Mouse (Mus musculus): Measurements from ENCODE around the gene Hnrnpa0.

The Hnrnpa0 gene

GRCm38 (mm10) chr13:58127766-58128361 is 492 bp downstream of the Hnrnpa0 start:
- in situ Hi-C loops (cut with MboI, MseI): no loop called here

- in situ Hi-C loops (cut with MboI, MseI): no loop called here
Observed at GRCm38 (mm10) chr13:58126862-58127765, 1.2 kb downstream of the Hnrnpa0 start.

- in situ Hi-C loops (cut with MboI, MseI): no loop called here
Observed at GRCm38 (mm10) chr13:58126126-58126525, 2.2 kb downstream of the Hnrnpa0 start.

GRCm38 (mm10) chr13:58124989-58125388 is 3.4 kb downstream of the Hnrnpa0 start:
- in situ Hi-C loops (cut with MboI, MseI): no loop called here

GRCm38 (mm10) chr13:58124278-58124677 is 4.1 kb downstream of the Hnrnpa0 start:
- in situ Hi-C loops (cut with MboI, MseI): no loop called here

- in situ Hi-C loops (cut with MboI, MseI): no loop called here
Observed at GRCm38 (mm10) chr13:58123381-58123780, 5.0 kb downstream of the Hnrnpa0 start.

GRCm38 (mm10) chr13:58122786-58123297 is 5.5 kb downstream of the Hnrnpa0 start:
- in situ Hi-C loops (cut with MboI, MseI): no loop called here

GRCm38 (mm10) chr13:58117318-58118017 is 10.9 kb downstream of the Hnrnpa0 start:
- in situ Hi-C loops (cut with MboI, MseI): no loop called here

- in situ Hi-C loops (cut with MboI, MseI): no loop called here
Observed at GRCm38 (mm10) chr13:58116801-58117200, 11.6 kb downstream of the Hnrnpa0 start.

- in situ Hi-C loops (cut with MboI, MseI): no loop called here
Observed at GRCm38 (mm10) chr13:58115227-58115626, 13.1 kb downstream of the Hnrnpa0 start.

GRCm38 (mm10) chr13:58113061-58113900 is 15.1 kb downstream of the Hnrnpa0 start, which contains the start of gene Klhl3:
TSS of gene Klhl3 (minus strand) at chr13:58113592.
- in situ Hi-C loops (cut with MboI, MseI): loop anchor here in 1 of 2 experiments (5.0 kb wide), 1 partner anchor 1636 kb away; no protein-coding TSS in a partner anchor

GRCm38 (mm10) chr13:58112601-58113041 is 15.7 kb downstream of the Hnrnpa0 start:
- in situ Hi-C loops (cut with MboI, MseI): loop anchor here in 1 of 2 experiments (5.0 kb wide), 1 partner anchor 1635 kb away; no protein-coding TSS in a partner anchor

GRCm38 (mm10) chr13:58112191-58112590 is 16.2 kb downstream of the Hnrnpa0 start:
- in situ Hi-C loops (cut with MboI, MseI): loop anchor here in 1 of 2 experiments (5.0 kb wide), 1 partner anchor 1635 kb away; no protein-coding TSS in a partner anchor

GRCm38 (mm10) chr13:58111306-58111705 is 17.1 kb downstream of the Hnrnpa0 start:
- in situ Hi-C loops (cut with MboI, MseI): loop anchor here in 1 of 2 experiments (5.0 kb wide), 1 partner anchor 1634 kb away; no protein-coding TSS in a partner anchor

GRCm38 (mm10) chr13:58090643-58091042 is 37.7 kb downstream of the Hnrnpa0 start:
- in situ Hi-C loops (cut with MboI, MseI): no loop called here

GRCm38 (mm10) chr13:58084396-58084795 is 44.0 kb downstream of the Hnrnpa0 start:
- in situ Hi-C loops (cut with MboI, MseI): no loop called here

- in situ Hi-C loops (cut with MboI, MseI): no loop called here
Observed at GRCm38 (mm10) chr13:58083521-58083920, 44.8 kb downstream of the Hnrnpa0 start.

GRCm38 (mm10) chr13:58083048-58083447 is 45.3 kb downstream of the Hnrnpa0 start:
- in situ Hi-C loops (cut with MboI, MseI): no loop called here

- in situ Hi-C loops (cut with MboI, MseI): no loop called here
Observed at GRCm38 (mm10) chr13:58078361-58078760, 50.0 kb downstream of the Hnrnpa0 start.

Data from T-helper 17 cell (primary cell).